Mouse (Mus musculus): ENCODE measurements around the gene Mast3. TPM values are rescaled to one million over a fixed set of nuclear protein-coding genes. Genes with fewer than 3 reads are reported as not detected.
"Not testable (repeated sequence)": the region's sequence is repeated elsewhere in the genome, so short reads cannot be mapped to it uniquely, and the experiment has no call there.

Gene Mast3
- polyA plus RNA-seq, 1 experiment: 370 TPM

DNA sequence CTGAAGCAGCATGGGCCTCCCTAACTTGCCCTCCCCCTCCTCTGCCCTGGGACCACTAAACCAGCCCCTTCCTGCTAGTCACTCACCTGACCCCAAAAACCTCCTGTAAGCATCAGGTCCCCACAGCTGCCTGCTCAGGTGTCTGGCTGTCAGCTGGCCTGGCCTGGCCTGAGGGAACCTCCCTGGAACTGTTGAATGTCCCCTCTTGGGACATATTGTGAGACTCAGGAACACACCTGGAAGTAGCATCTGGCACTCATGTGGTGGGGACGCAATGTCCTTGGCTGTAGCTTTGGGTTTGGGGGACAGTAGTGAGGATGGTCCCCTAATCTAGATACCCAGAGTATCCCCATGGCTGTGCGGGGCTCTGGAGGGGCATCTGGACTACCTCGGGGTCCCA lies 29.2 kb upstream of the Mast3 start:
- Histone ChIP-seq H3K36me3 (replicated peaks; ENCODE audit: low read length) (peaks cover 40% of the 10 kb centered on the region), H3K4me3 (replicated peaks) (no peak overlapping the region), H3K9me3 (no peaks in the 10 kb centered on the region), H3K27me3 (replicated peaks) (peaks cover 14% of the 10 kb centered on the region), H3K4me1 (peaks cover 70% of the 10 kb centered on the region)
- TF ChIP-seq FLI1 (IDR thresholded peaks at IDR 0.05; ENCODE audit: low read length) (no peak), GATA1 (IDR thresholded peaks at IDR 0.05; ENCODE audit: borderline replicate concordance, low read length) (no peak)

DNA sequence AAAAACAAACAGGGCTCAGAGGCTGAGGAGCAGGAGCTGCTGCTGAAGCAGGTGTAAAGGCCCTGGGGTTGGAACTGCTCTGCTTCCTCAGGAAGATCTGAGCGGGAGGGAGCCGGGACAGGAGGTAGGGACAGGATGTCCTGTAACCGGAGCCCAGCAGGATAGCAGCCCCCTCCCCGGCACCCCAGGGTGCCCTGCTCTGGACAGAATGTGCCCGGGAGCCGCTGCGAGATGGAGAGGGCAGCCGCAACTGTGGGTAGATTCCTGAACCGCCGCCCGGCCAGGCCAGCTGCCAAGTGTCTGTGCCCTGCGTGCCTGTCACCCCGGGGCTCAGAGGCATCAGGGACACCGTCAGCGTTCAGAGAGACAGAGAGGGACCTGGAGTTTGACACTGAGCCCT lies 28.7 kb upstream of the Mast3 start:
- peaks cover 40% of the 10 kb centered on the region for H3K36me3 ChIP-seq (replicated peaks; ENCODE audit: low read length)

DNA sequence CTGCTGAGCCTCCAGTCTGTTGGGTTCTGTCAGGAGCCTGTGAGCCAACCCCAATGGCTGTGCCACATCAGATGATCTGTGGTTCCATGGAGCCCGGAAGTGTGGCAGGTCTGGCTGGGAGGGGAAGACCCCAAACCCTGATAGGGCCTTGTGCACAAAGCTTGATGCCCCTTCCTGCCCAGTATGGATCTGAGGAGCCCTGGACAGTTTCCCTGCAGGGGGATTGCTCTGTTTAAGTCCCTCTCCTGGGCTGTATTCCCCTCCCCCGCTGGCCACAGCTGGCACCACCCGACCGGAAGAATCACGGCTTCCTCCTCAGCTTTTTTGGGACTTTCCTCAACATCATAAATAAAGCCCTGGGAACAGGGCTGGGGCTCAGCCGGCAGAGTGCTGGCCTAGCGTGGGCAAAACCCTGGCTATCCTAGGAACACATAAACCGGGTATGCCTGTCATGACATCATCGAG lies 28.2 kb upstream of the Mast3 start:
- peaks cover 18% of the 10 kb centered on the region for H3K27me3 ChIP-seq (replicated peaks)
- TF ChIP-seq GATA1 (IDR thresholded peaks at IDR 0.05; ENCODE audit: borderline replicate concordance, low read length) (no peak), FLI1 (IDR thresholded peaks at IDR 0.05; ENCODE audit: low read length) (no peak)
- H3K4me1 ChIP-seq: peaks cover 63% of the 10 kb centered on the region
- peaks cover 40% of the 10 kb centered on the region for H3K36me3 ChIP-seq (replicated peaks; ENCODE audit: low read length)
- no peaks in the 10 kb centered on the region for H3K9me3 ChIP-seq
- peak overlapping the region; percentile 62 for H3K4me3 ChIP-seq (replicated peaks)

More for the DNA sequence above, 28.7 kb upstream of the Mast3 start:
- Histone ChIP-seq H3K4me3 (replicated peaks) (peak overlapping the region; percentile 62), H3K27me3 (replicated peaks) (peaks cover 15% of the 10 kb centered on the region), H3K9me3 (no peaks in the 10 kb centered on the region), H3K4me1 (peaks cover 67% of the 10 kb centered on the region)
- TF ChIP-seq FLI1 (IDR thresholded peaks at IDR 0.05; ENCODE audit: low read length) (no peak), GATA1 (IDR thresholded peaks at IDR 0.05; ENCODE audit: borderline replicate concordance, low read length) (no peak)

DNA sequence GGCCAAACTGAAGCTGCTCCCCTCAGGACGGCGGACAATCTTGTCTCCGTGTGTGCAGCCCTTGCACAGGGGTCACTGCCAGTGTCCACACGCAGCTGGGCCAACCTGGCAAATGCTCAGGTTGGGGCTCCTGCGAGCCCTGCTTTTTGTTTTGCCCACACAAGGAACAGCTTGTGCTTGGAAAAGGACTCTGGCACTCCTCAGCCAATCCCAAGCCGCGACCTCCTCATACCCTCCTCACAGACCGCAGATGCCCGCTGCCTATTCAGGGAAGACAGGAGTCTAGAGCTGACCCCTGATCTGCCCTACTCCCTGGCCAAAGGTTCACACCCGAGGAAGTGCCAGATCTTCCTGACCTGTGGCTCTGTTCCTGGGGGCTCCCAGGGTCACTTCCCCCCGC lies 27.5 kb upstream of the Mast3 start:
- peaks cover 37% of the 10 kb centered on the region for H3K36me3 ChIP-seq (replicated peaks; ENCODE audit: low read length)
- no peak overlapping the region for H3K4me3 ChIP-seq (replicated peaks)
- peaks cover 63% of the 10 kb centered on the region for H3K4me1 ChIP-seq
- no peak for TF ChIP-seq FLI1 (IDR thresholded peaks at IDR 0.05; ENCODE audit: low read length)
- TF ChIP-seq GATA1 (IDR thresholded peaks at IDR 0.05; ENCODE audit: borderline replicate concordance, low read length): no peak
- no peaks in the 10 kb centered on the region for H3K9me3 ChIP-seq
- peaks cover 18% of the 10 kb centered on the region for H3K27me3 ChIP-seq (replicated peaks)

DNA sequence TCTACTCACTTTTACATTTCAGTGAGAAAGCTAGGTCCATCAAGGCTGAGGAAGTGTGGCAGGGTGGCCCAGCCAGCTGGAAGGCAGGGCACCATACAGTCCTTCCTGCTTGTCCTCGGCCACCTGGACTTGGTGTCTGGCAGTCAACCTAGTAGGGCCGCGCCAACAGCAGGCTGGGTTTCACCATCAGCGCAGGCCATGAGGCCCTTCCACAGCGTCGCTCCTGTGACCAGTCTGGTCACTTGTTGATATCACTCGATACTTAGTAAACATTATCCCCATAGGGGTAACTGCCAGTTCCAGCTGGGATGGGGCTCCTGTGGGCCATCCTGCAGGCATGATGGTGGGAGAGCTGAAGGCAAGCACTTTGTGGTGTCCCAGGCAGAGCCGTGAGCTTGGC lies 26.7 kb upstream of the Mast3 start:
- peaks cover 54% of the 10 kb centered on the region for H3K4me1 ChIP-seq
- no peak for TF ChIP-seq FLI1 (IDR thresholded peaks at IDR 0.05; ENCODE audit: low read length)
- TF ChIP-seq GATA1 (IDR thresholded peaks at IDR 0.05; ENCODE audit: borderline replicate concordance, low read length): no peak
- H3K36me3 ChIP-seq (replicated peaks; ENCODE audit: low read length): peaks cover 29% of the 10 kb centered on the region
- peaks cover 23% of the 10 kb centered on the region for H3K27me3 ChIP-seq (replicated peaks)
- peak overlapping the region; percentile 18 for H3K4me3 ChIP-seq (replicated peaks)
- peaks cover 6% of the 10 kb centered on the region for H3K9me3 ChIP-seq

DNA sequence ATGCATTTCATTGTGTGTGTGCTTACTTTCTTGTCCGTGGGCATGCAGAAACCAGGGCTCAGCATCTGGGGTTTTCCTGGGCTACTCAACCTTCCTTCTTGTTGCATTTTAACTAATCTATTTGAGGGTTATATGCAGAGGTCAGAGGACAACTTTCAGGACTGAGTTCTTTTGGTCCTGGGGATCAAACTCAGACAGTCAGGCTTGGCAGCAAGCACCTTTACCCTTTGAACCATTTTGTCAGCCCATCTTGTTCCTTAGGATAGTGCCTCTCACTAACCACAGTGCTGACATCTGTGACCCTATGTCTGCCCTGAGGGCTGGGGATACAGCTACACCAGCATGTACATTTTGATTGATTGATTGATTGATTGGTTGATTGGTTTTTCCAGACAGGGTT lies 22.9 kb upstream of the Mast3 start:
- Histone ChIP-seq H3K9me3 (peaks cover 11% of the 10 kb centered on the region), H3K4me3 (replicated peaks) (no peak overlapping the region), H3K36me3 (replicated peaks; ENCODE audit: low read length) (no peaks in the 10 kb centered on the region), H3K4me1 (peaks cover 41% of the 10 kb centered on the region), H3K27me3 (replicated peaks) (peaks cover 51% of the 10 kb centered on the region)
- TF ChIP-seq FLI1 (IDR thresholded peaks at IDR 0.05; ENCODE audit: low read length) (no peak), GATA1 (IDR thresholded peaks at IDR 0.05; ENCODE audit: borderline replicate concordance, low read length) (no peak)

DNA sequence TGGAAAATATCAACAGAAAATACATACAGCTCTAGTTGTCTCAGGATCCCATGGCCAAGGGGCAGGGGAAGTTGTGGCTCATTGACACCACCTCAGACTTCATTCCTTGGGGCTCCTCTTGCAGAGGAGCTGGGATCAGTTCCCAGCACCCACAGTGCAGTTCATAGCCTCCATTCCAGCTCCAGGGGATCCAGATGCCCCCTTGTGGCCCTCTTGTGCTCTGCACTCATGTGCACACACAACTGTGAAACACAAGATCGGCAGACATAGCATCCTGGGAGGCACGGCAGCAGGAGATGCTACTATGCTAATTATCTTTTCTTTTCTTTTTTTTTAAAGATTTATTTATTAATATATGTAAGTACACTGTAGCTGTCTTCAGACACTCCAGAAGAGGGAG lies 22.2 kb upstream of the Mast3 start:
- peaks cover 49% of the 10 kb centered on the region for H3K27me3 ChIP-seq (replicated peaks)

DNA sequence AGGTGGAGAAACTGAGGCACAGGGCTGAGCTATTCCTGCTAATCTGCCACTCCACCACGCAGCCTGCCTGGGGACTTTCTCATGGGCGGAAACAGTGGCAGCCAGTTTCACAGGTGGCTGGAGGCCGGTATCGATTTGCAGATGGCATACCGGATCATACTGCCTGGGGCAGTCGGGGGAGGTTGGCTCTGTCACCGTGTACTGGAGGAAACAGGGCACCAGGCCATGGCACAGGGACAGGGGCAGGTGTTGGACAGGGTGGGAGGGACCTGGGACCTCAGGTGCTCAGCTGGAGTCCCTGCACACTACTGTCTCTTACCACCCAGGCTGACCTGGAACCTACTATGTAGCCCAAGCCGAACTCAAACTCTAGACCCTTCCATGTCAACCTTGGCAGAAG lies 21.0 kb upstream of the Mast3 start:
- Histone ChIP-seq H3K4me1 (peaks cover 42% of the 10 kb centered on the region), H3K9me3 (peaks cover 11% of the 10 kb centered on the region), H3K27me3 (replicated peaks) (peaks cover 44% of the 10 kb centered on the region), H3K4me3 (replicated peaks) (no peak overlapping the region), H3K36me3 (replicated peaks; ENCODE audit: low read length) (peaks cover 14% of the 10 kb centered on the region)
- no peak for TF ChIP-seq GATA1 (IDR thresholded peaks at IDR 0.05; ENCODE audit: borderline replicate concordance, low read length)
- TF ChIP-seq FLI1 (IDR thresholded peaks at IDR 0.05; ENCODE audit: low read length): no peak

More for the DNA sequence above, 22.2 kb upstream of the Mast3 start:
- TF ChIP-seq GATA1 (IDR thresholded peaks at IDR 0.05; ENCODE audit: borderline replicate concordance, low read length): no peak
- no peak for TF ChIP-seq FLI1 (IDR thresholded peaks at IDR 0.05; ENCODE audit: low read length)
- Histone ChIP-seq H3K36me3 (replicated peaks; ENCODE audit: low read length) (peaks cover 2% of the 10 kb centered on the region), H3K4me3 (replicated peaks) (no peak overlapping the region), H3K9me3 (peaks cover 11% of the 10 kb centered on the region), H3K4me1 (peaks cover 39% of the 10 kb centered on the region)

DNA sequence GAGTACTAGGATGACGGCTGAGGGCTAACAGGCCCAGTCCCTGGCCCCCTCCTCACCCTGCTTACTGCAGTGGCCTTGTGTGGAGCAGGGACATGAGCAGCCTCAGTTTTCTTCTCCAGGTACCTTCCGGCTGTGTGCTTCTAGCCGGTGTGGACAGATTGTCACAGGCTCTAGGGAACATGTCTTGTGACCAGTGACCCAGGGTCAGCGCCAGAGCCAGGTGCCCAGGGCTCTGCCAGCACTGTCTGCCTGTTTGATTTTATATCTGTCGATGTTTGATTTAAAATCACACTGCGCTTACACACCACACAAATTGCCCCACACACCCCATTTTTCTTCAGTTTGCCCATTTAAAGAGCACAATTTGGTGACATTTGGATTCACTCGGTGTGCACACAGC lies 18.9 kb upstream of the Mast3 start:
- peaks cover 38% of the 10 kb centered on the region for H3K27me3 ChIP-seq (replicated peaks)
- H3K4me1 ChIP-seq: peaks cover 56% of the 10 kb centered on the region
- H3K4me3 ChIP-seq (replicated peaks): no peak overlapping the region
- TF ChIP-seq FLI1 (IDR thresholded peaks at IDR 0.05; ENCODE audit: low read length): no peak
- no peak for TF ChIP-seq GATA1 (IDR thresholded peaks at IDR 0.05; ENCODE audit: borderline replicate concordance, low read length)
- H3K36me3 ChIP-seq (replicated peaks; ENCODE audit: low read length): peaks cover 34% of the 10 kb centered on the region
- H3K9me3 ChIP-seq: peaks cover 20% of the 10 kb centered on the region

DNA sequence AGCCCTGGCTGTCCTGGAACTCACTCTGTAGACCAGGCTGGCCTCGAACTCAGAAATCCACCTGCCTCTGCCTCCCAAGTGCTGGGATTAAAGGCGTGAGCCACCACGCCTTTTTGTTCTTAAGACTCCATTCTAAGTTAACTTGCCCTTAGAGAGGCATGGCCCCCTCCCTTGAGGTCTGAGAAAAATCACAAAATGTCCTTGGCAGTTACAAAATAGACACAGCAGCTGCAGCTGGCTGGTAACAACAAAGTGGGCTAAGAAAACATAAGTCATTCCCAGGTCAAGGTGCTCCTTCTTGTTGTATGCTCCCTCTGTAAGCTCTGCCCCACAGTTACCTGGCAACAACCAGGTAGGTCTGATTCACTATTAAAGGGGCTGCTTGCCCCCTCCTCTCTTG lies 17.7 kb upstream of the Mast3 start:
- H3K4me3 ChIP-seq (replicated peaks): not testable (repeated sequence)
- H3K9me3 ChIP-seq: peaks cover 21% of the 10 kb centered on the region
- peaks cover 56% of the 10 kb centered on the region for H3K4me1 ChIP-seq
- peaks cover 40% of the 10 kb centered on the region for H3K36me3 ChIP-seq (replicated peaks; ENCODE audit: low read length)
- peaks cover 34% of the 10 kb centered on the region for H3K27me3 ChIP-seq (replicated peaks)

DNA sequence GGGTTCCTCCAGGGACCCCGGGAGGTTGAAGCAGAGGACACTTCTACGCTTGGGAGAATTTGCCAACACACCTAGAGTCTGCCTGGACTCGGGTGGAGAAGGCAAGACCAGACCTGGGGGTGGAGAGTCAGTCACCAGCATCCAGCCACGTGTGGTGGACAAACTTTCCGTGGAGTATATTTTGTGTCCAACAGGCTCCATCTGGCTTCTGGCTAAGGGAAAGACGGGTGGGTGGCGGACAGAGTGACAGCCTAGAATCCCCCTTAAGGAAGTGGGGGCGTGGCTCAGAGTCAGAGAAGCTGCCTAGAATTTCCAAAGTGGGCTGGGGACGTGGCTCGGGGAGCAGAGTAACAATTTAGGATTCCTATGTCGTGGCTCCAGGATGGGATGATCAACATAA lies 17.1 kb upstream of the Mast3 start:
- peaks cover 60% of the 10 kb centered on the region for H3K4me1 ChIP-seq
- peaks cover 20% of the 10 kb centered on the region for H3K9me3 ChIP-seq
- TF ChIP-seq GATA1 (IDR thresholded peaks at IDR 0.05; ENCODE audit: borderline replicate concordance, low read length): no peak
- no peak for TF ChIP-seq FLI1 (IDR thresholded peaks at IDR 0.05; ENCODE audit: low read length)

More for the DNA sequence above, 17.1 kb upstream of the Mast3 start:
- Histone ChIP-seq H3K27me3 (replicated peaks) (peaks cover 33% of the 10 kb centered on the region), H3K36me3 (replicated peaks; ENCODE audit: low read length) (peaks cover 44% of the 10 kb centered on the region), H3K4me3 (replicated peaks) (no peak overlapping the region)

Data from megakaryocyte, embryonic 14.5 days (primary cell).